Mouse (Mus musculus) myocyte (in vitro differentiated cells): Measurements from ENCODE around the gene Gm21992. TPM values are rescaled to one million over a fixed set of nuclear protein-coding genes. Genes with fewer than 3 reads are reported as not detected.
"Not testable (repeated sequence)": the region's sequence is repeated elsewhere in the genome, so short reads cannot be mapped to it uniquely, and the experiment has no call there.

Source experiments
- H3K27me3 ChIP-seq: one replicate; pipeline ENCODE4 v1.6.1; 2011; ENCODE audit not compliant: control insufficient read depth, insufficient read depth, insufficient read length
- H3K36me3 ChIP-seq: one replicate; pipeline ENCODE4 v1.6.1; 2011; ENCODE audit not compliant: control insufficient read depth, insufficient read depth
- H3K4me2 ChIP-seq: one replicate; pipeline ENCODE4 v1.6.1; 2011; ENCODE audit warnings: low read depth, control low read depth
- H3K4me3 ChIP-seq: one replicate; pipeline ENCODE4 v1.5.1; 2011; ENCODE audit warnings: mild to moderate bottlenecking, control low read depth, moderate library complexity
- H3K79me2 ChIP-seq: one replicate; pipeline ENCODE4 v1.6.1; 2011; ENCODE audit not compliant: control insufficient read depth, insufficient read depth
- H3ac ChIP-seq: one replicate; pipeline ENCODE4 v1.6.1; 2011; ENCODE audit not compliant: control insufficient read depth, insufficient read length
- CEBPB ChIP-seq: IDR thresholded peaks from 2 replicates; pipeline ENCODE4 v1.6.1; 2011; ENCODE audit warnings: mild to moderate bottlenecking, moderate library complexity; ENCODE audit not compliant: poor library complexity, insufficient read depth, severe bottlenecking
- E2F4 ChIP-seq: IDR thresholded peaks from one replicate; pipeline ENCODE4 v1.6.1; 2011; ENCODE audit warnings: mild to moderate bottlenecking, control low read depth, moderate library complexity; ENCODE audit not compliant: insufficient read depth
- MAX ChIP-seq: IDR thresholded peaks from one replicate; pipeline ENCODE4 v1.6.1; 2011; ENCODE audit warnings: low read depth, mild to moderate bottlenecking, control low read depth
- MYOD1 ChIP-seq, 3 experiments: IDR thresholded peaks; one replicate each; pipeline ENCODE4 v1.6.1; 2011; ENCODE audit warnings: control low read depth in 2 of 3, low read depth in 2 of 3, mild to moderate bottlenecking in 2 of 3, moderate library complexity in 1 of 3; ENCODE audit not compliant: insufficient read length in 2 of 3, control insufficient read depth in 1 of 3
- MYOG ChIP-seq, 3 experiments: IDR thresholded peaks; one replicate each; pipeline ENCODE4 v1.6.1; 2011; ENCODE audit warnings: control low read depth in 2 of 3, low read depth in 2 of 3, mild to moderate bottlenecking in 2 of 3; ENCODE audit not compliant: insufficient read length in 2 of 3, control insufficient read depth in 1 of 3, insufficient read depth in 1 of 3
- POLR2A ChIP-seq: IDR thresholded peaks from one replicate; pipeline ENCODE4 v1.6.1; 2011; ENCODE audit warnings: low read depth, mild to moderate bottlenecking, control low read depth, moderate library complexity; ENCODE audit not compliant: insufficient read length
- POLR2AphosphoS2 ChIP-seq: IDR thresholded peaks from one replicate; pipeline ENCODE4 v1.6.1; 2011; ENCODE audit warnings: low read depth, control low read depth; ENCODE audit not compliant: insufficient read length
- REST ChIP-seq: IDR thresholded peaks from one replicate; pipeline ENCODE4 v1.6.1; 2011; ENCODE audit warnings: mild to moderate bottlenecking, control low read depth, moderate library complexity; ENCODE audit not compliant: insufficient read depth, insufficient read length
- SRF ChIP-seq: IDR thresholded peaks from one replicate; pipeline ENCODE4 v1.6.1; 2011; ENCODE audit warnings: low read depth; ENCODE audit not compliant: control insufficient read depth, insufficient read length
- TCF12 ChIP-seq: IDR thresholded peaks from one replicate; pipeline ENCODE4 v1.6.1; 2011; ENCODE audit warnings: mild to moderate bottlenecking, control low read depth; ENCODE audit not compliant: poor library complexity, insufficient read depth, severe bottlenecking
- TCF3 ChIP-seq: IDR thresholded peaks from one replicate; pipeline ENCODE4 v1.6.1; 2011; ENCODE audit warnings: low read depth, control low read depth; ENCODE audit not compliant: insufficient read length
- USF1 ChIP-seq: IDR thresholded peaks from one replicate; pipeline ENCODE4 v1.6.1; 2011; ENCODE audit warnings: low read depth, mild to moderate bottlenecking, control low read depth, moderate library complexity
- polyA plus RNA-seq: library from polyadenylated mRNA; unstranded; fragments of >200 nt; fragmentation: generic; extraction: Trizol; gene quantifications from one replicate; pipeline ENCODE4 v1.2.1, GENCODE M21; 2012; ENCODE audit warnings: missing spikeins

Gm21992 gene
- polyA plus RNA-seq, 1 experiment, result 8.1 TPM

DNA sequence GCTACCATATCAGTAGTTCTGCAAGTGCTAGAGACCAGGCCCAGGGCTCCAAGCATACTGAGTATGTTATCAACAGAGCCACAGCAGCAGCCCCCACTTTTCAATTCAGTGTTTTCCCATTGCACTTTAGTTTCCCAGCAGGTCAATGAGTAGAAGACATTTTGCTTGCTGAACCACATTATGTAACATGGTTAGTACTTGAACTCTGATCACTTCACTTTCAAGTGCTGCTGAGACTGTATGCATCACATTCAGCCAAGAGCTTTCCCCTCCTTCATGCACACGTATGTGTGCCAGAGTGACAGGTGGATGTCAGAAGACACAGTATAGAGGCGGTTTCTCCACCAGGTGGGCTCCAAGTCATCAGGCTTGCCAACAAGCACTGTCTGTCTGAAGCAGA lies 28.5 kb downstream of the Gm21992 start:
- Histone ChIP-seq H3K4me2 (no peak overlapping the region), H3K4me3 (no peak overlapping the region), H3K79me2 (peaks cover 100% of the 10 kb centered on the region), H3K36me3 (peaks cover 76% of the 10 kb centered on the region), H3K27me3 (no peaks in the 10 kb centered on the region), H3ac (no peak overlapping the region)
- no peak for TF ChIP-seq POLR2AphosphoS2
- no peak for TF ChIP-seq TCF3
- TF ChIP-seq TCF12, result no peak
- TF ChIP-seq MYOG (IDR thresholded peaks at IDR 0.05; ENCODE audit: control insufficient read depth in 1 of 3, insufficient read depth in 1 of 3, insufficient read length in 2 of 3, low read depth in 2 of 3), result no peak

DNA sequence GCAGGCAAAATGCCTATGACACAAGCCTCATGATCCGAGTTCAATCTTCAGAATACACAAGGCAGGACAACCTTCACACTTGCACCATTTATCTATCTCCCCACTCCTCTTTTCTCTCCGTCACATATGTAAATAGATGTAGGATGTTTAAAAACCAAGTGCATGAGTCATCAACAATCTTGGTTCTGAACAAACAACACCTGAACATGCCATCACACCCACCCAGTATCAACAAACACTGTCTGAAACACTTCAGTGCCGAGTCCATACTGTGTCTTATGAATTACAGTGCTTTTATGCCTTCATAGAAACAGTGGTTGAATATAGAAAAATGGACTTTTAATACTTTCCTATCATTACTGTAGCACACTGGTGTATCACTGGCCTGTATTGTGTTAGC lies 38.6 kb downstream of the Gm21992 start:
- no peaks in the 10 kb centered on the region for H3K27me3 ChIP-seq
- H3K36me3 ChIP-seq, result peaks cover 52% of the 10 kb centered on the region
- no peak overlapping the region for H3K4me3 ChIP-seq
- no peak overlapping the region for H3K4me2 ChIP-seq
- no peak for TF ChIP-seq MYOG (IDR thresholded peaks at IDR 0.05; ENCODE audit: control insufficient read depth in 1 of 3, insufficient read depth in 1 of 3, insufficient read length in 2 of 3, low read depth in 2 of 3)
- no peak for TF ChIP-seq REST
- TF ChIP-seq POLR2AphosphoS2, result no peak
- no peak for TF ChIP-seq MAX
- no peak for TF ChIP-seq TCF3
- no peak for TF ChIP-seq SRF
- TF ChIP-seq MYOD1 (IDR thresholded peaks at IDR 0.05; ENCODE audit: control insufficient read depth in 1 of 3, insufficient read length in 2 of 3, low read depth in 2 of 3), result no peak
- no peak for TF ChIP-seq TCF12
- no peak for TF ChIP-seq CEBPB
- TF ChIP-seq E2F4, result no peak
- TF ChIP-seq USF1, result no peak
- TF ChIP-seq POLR2A, result no peak
- H3ac ChIP-seq, result no peak overlapping the region
- H3K79me2 ChIP-seq, result peaks cover 91% of the 10 kb centered on the region

DNA sequence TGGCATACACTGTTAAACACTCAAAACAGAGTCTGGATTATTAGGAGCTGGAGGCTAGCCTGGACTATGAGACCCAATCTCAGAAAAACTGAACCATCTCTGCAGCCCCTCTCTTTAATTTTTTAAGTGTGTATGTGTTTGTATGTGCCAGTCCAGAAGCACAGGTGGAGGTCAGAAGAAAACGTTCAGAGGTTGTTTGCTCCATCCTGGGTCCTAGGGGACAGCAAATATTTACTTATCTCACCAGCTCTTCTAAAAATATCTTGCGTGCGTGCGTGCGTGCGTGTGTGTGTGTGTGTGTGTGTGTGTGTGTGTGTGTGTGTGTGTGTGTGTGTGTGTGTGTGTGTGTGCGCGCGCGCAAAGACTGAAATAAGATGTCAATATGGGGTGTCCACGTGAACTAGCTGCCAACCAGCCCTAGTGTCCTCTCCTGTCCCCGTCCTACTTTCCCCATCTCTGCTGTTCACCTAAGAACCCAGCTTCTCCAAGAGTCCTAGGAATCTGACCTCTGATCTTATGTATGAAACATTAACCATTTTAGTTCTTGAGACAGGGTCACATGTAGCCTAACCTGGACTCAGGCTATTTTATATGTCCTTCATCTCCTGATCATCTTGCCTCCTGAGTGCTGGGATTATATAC lies 43.8 kb downstream of the Gm21992 start:
- Histone ChIP-seq H3K4me3 (no peak overlapping the region), H3ac (no peak overlapping the region), H3K4me2 (no peak overlapping the region), H3K36me3 (peaks cover 55% of the 10 kb centered on the region), H3K27me3 (no peaks in the 10 kb centered on the region), H3K79me2 (peaks cover 84% of the 10 kb centered on the region)
- TF ChIP-seq SRF (no peak), TCF3 (no peak), TCF12 (no peak), POLR2AphosphoS2 (no peak), CEBPB (no peak), REST (no peak), POLR2A (no peak), MYOG (IDR thresholded peaks at IDR 0.05; ENCODE audit: control insufficient read depth in 1 of 3, insufficient read depth in 1 of 3, insufficient read length in 2 of 3, low read depth in 2 of 3) (no peak), USF1 (no peak), MAX (no peak), MYOD1 (IDR thresholded peaks at IDR 0.05; ENCODE audit: control insufficient read depth in 1 of 3, insufficient read length in 2 of 3, low read depth in 2 of 3) (no peak), E2F4 (no peak)

DNA sequence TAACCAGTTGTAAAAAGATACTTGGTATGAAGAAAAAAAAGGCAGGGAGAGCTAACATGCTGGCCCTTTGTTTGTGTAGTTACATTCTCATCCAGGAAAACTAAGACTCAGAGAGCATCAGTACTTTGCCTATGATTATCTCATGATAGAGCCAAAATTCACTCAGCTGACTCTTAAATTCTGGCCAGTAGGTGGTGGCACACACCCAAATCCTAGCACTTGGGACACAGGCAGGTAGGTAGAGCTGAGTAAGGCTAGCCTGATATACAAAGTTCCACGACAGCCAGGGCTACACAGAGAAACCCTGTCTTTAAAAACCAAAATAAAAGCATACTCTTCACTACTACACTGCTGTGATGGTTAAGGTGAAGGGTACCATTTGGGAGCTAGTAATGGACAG lies 48.5 kb downstream of the Gm21992 start:
- no peak overlapping the region for H3K4me3 ChIP-seq
- no peak overlapping the region for H3ac ChIP-seq
- TF ChIP-seq MYOG (IDR thresholded peaks at IDR 0.05; ENCODE audit: control insufficient read depth in 1 of 3, insufficient read depth in 1 of 3, insufficient read length in 2 of 3, low read depth in 2 of 3), result no peak
- TF ChIP-seq POLR2A, result no peak
- TF ChIP-seq E2F4, result no peak
- no peak for TF ChIP-seq MYOD1 (IDR thresholded peaks at IDR 0.05; ENCODE audit: control insufficient read depth in 1 of 3, insufficient read length in 2 of 3, low read depth in 2 of 3)
- no peak for TF ChIP-seq POLR2AphosphoS2
- TF ChIP-seq TCF3, result no peak
- no peak for TF ChIP-seq TCF12
- no peak for TF ChIP-seq USF1
- TF ChIP-seq CEBPB, result no peak
- H3K27me3 ChIP-seq, result no peaks in the 10 kb centered on the region
- no peak overlapping the region for H3K4me2 ChIP-seq
- H3K36me3 ChIP-seq, result peaks cover 38% of the 10 kb centered on the region
- peaks cover 83% of the 10 kb centered on the region for H3K79me2 ChIP-seq

DNA sequence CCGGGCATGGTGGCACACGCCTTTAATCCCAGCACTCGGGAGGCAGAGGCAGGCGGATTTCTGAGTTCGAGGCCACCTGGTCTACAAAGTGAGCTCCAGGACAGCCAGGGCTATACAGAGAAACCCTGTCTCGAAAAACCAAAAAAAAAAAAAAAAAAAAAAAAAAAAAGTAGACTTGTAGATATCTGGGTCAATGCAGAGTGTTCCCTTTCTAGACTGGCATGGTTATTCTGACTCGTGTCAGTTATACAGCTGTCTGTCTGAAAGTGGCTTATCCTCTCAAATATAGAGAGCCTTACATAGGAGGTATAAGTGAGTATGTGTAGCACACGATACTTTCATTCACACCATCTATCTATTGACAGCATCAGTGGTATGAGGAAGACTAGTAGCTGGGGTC lies 50.9 kb downstream of the Gm21992 start:
- Histone ChIP-seq H3K79me2 (peaks cover 70% of the 10 kb centered on the region), H3K36me3 (peaks cover 28% of the 10 kb centered on the region)
- not testable (repeated sequence) for H3ac ChIP-seq, H3K4me2 ChIP-seq, H3K4me3 ChIP-seq, H3K27me3 ChIP-seq
